Mouse (Mus musculus): Measurements from ENCODE around the gene F12. TPM values are rescaled to one million over a fixed set of nuclear protein-coding genes. Genes with fewer than 3 reads are reported as not detected.

Gene F12
- total RNA-seq, 2 experiments from 2014 or later: 1.3 to 36.6 TPM

DNA sequence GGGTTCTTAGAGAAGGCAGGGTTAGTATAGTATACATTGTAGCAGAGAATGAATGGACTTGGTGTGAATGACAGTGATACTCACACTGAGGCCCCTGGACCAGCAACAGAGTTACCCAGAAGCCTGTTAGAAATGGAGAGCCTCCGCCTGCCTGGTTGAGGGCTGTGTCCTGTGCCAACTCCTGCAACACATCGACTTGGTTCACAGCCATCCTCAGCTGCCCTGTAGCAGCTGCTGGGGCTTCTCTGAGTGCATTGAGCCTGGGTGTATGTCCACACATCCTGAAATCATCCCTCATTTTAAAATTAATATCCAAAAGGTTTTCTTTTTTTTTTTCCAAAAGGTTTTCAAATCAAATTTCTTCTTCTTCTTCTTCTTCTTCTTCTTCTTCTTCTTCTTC lies 50.7 kb downstream of the F12 start:
- no peak for DNase-seq (ENCODE audit: low spot score in 2 of 2)

DNA sequence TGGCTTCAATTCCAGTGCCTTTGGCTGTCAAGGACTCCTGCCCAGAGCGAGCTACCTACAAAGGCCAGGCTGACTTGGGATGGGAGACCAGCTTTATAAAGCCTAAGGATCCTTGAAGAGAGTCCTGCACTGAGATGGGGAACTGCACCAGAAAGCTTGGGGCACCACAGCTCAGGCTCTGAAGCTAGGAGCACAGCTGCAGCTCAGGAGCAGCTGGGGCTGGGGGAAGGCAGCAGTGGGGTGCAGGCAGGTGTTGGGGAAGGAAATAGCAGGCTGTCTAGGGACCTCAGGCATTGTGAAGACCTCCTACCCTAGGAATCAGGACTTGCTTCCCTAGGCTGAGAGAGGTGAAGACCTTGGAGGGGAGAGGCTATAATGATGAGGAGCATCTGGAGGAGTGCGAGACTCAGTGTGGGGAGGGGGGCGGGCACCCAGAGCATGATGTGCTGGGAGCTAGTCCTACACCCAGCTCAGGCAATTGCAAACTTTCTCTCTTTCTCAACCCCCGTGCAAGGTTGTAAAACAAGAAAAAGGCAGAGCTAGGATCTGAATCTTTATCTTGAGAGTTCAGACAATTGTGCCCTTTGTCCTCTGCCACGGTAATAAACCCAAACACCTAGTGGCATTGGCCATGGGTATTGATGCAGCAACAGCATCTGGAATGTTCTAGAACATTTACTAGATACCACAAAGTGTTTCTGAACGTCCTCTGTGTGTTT lies 52.2 kb downstream of the F12 start:
- no peak for DNase-seq (ENCODE audit: low spot score in 2 of 2)

DNA sequence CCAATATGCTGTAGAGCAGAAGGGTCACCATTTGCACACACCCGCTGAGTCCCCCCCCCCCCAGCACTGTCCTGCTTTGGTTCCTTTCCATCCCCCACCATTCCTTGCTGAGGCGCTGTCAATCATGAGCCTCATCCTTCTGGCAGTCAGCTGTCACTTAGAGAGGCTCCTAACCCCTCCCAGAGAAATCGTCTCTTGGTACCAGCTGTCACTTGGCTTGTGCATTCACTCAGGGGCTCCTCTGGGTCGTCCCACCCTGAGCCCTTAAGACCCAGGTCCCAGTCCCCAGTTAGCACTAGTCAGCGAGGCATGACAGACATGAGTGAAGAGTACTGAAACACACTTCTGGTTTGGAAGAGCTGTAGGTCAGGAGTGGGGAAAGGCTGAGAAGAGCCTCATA lies 54.9 kb downstream of the F12 start:
- no peak for DNase-seq (ENCODE audit: low spot score in 2 of 2)

DNA sequence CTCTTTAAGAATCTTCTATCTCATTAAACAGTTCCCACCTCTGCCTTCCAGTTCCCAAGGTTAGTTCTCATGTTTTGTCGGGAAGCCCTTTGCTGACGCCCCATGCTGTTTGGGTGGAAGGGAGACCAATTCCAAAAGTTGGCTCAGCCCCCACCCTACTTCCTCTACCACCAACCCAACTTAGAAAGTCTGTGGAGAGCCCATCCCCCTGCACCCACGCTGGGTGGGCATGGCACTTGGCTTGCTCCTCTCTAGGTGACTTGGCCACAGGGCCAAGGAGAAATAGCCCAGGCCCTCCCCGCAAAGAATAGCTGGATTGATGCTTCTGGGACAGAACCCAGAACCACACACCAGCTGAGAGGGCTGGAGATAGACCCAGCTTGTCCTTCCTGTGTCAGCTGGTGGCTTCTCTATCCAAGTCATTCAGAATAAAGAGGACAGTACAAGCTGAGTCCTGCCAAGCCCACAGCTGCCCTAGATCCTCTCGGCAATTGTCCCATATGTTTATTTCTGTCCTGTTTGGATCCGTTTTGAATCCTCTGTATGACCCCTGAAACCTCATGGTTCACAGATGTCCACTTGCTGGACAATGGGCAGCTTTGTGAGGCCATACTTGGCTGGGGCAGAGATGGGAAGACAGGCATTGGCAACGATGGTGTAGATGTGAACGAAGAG lies 55.4 kb downstream of the F12 start:
- no peak for DNase-seq (ENCODE audit: low spot score in 2 of 2)

DNA sequence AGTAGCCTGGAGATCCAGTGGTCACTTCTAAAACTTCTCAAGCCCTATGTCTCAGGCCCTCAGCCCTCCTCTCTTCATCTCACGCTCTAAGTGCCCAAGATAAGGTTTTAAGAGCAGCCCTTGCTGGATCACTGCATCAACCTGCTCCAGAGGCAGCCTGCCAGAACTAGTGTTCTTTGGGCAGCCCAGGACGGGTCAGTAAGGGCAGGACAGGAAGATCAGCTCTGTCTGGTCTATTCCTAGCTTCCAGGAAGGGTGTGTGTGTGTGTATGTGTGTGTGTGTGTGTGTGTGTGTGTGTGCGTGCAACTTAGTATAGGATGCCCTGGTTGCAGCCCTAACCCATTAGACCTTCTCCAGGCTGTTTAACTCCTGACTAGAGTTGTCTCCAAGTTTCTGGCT lies 56.4 kb downstream of the F12 start:
- DNase-seq (ENCODE audit: low spot score in 2 of 2): no peak

DNA sequence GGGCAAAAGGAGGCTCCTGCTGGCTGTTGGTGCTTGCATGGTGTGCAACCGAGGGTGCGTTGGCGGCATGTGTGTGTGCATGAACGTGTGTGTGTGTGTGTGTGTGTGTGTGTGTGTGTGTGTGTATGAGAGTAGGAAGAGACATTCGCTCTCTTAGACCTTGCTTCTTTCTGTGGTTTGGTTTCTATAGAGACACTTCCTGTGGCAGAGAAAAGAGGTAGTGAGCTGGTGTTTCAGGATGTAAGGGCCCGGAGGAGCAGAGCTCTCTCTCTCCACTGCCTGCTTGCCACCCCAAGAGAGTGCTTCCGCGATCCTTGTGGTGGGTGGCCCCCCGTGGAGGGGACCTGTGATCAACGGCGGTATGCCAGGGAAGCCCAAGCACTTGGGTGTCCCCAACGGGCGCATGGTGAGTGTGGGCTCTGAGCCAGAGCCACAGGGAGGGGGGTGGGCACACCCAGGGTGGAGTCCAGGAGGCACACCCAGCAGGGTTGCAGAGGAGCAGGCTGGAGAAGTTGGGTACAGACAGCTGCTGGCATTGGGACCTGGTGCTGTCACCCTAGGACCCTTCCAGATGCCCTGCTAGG lies 57.0 kb downstream of the F12 start, which contains the start of gene Rgs14:
Rgs14 (plus strand) TSS at position 202 of the 584 bp plus-strand sequence.
- DNase-seq (ENCODE audit: low spot score in 2 of 2): no peak

DNA sequence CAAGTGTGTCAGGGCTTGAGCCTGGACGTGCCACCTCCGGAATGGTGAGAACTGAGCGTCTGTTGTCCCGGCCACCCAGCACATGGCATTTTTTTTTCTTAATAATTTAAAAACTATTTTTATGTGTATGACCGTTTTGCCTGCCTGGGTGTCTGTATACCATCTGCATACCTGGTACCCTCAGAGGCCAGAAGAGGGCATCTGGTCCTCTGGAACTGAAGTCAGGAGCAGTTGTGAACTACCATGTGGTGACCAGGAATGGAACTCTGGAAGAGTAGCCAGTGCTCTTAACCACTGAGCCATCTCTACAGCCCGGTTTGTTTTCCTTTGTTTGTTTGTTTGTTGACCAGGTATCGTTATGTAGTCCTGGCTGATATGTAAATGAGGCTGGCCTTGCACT lies 58.2 kb downstream of the F12 start:
- no peak for DNase-seq (ENCODE audit: low spot score in 2 of 2)

Small RNA genes lying within 50 kb of the gene (microRNA-seq; reads per million reads assigned to microRNA genes)
- 1.3 reads per million for gene Mir6943

Other genes starting within 250 kb of the F12 start
- gene Nsd1, start 217.0 kb downstream of the F12 start, total RNA-seq (2021): 100 to 1,000 TPM; 168 to 172 TPM
- gene Prelid1, start 106.3 kb downstream of the F12 start, total RNA-seq (2021): 100 to 1,000 TPM; 190 to 193 TPM
- 10 to 100 TPM; 79.8 to 86.9 TPM for gene Rab24, start 104.8 kb downstream of the F12 start, total RNA-seq (2021)
- 10 to 100 TPM; 16.2 to 18.0 TPM for gene Mxd3, start 97.0 kb downstream of the F12 start, total RNA-seq (2021)
- 100 to 1,000 TPM; 105 to 114 TPM for gene Lman2, start 64.0 kb downstream of the F12 start, total RNA-seq (2021)
- gene Rgs14, start 57.1 kb downstream of the F12 start, total RNA-seq (2021): 1 to 10 TPM; 1.0 to 1.1 TPM
- 100 to 1,000 TPM in 1 of 2 experiments, 1 to 10 TPM in 1; 3.5 to 132 TPM for gene Slc34a1, start 28.6 kb downstream of the F12 start, total RNA-seq (2021)
- not detected for gene Pfn3, start 11.6 kb downstream of the F12 start, total RNA-seq (2021)
- gene Grk6, start 18.3 kb upstream of the F12 start, total RNA-seq (2021): 10 to 100 TPM; 54.3 to 56.7 TPM
- gene Prr7, start 37.5 kb upstream of the F12 start, total RNA-seq (2021): 1 to 10 TPM; 6.4 to 8.0 TPM
- gene Dbn1, start 61.3 kb upstream of the F12 start, total RNA-seq (2021): 10 to 100 TPM; 56.4 to 75.6 TPM
- gene Pdlim7, start 86.9 kb upstream of the F12 start, total RNA-seq (2021): 10 to 100 TPM; 44.5 to 47.1 TPM
- gene Dok3, start 102.5 kb upstream of the F12 start, total RNA-seq (2021): 1 to 10 TPM; 2.6 to 4.7 TPM
- 10 to 100 TPM; 54.0 to 57.4 TPM for gene Ddx41, start 109.9 kb upstream of the F12 start, total RNA-seq (2021)
- gene Fam193b, start 144.3 kb upstream of the F12 start, total RNA-seq (2021): 10 to 100 TPM; 61.6 to 76.7 TPM
- 100 to 1,000 TPM; 167 to 169 TPM for gene Tmed9, start 146.9 kb upstream of the F12 start, total RNA-seq (2021)
- 10 to 100 TPM; 16.5 to 18.8 TPM for gene B4galt7, start 173.1 kb upstream of the F12 start, total RNA-seq (2021)
- gene Caml, start 196.2 kb upstream of the F12 start, total RNA-seq (2021): 10 to 100 TPM; 40.7 to 41.4 TPM
- 10 to 100 TPM; 57.1 to 57.2 TPM for gene Ddx46, start 208.2 kb upstream of the F12 start, total RNA-seq (2021)